Mouse (Mus musculus) MEL (cell line): ENCODE measurements around the gene Mybpc3. TPM values are rescaled to one million over a fixed set of nuclear protein-coding genes. Genes with fewer than 3 reads are reported as not detected.
A peak's percentile ranks its signal among the peaks of the same experiment; 100 is the strongest.

ENCODE experiments used
- DNase-seq: peaks from one replicate; pipeline ENCODE4 v3.0.0; 2011; ENCODE audit warnings: low read depth, low spot score
- H3K27ac ChIP-seq: 2 replicates; pipeline ENCODE4 v1.5.1; 2012; ENCODE audit warnings: low read depth, mild to moderate bottlenecking, control low read depth, low read length, moderate library complexity; ENCODE audit not compliant: control insufficient read depth
- H3K27me3 ChIP-seq, 2 experiments: fragments of 150-350 bp in 1 of 2; sonication (generic) in 1 of 2; 2 replicates each; pipeline ENCODE4 v1.6.1; 2012; ENCODE audit warnings: low read length in 2 of 2, mild to moderate bottlenecking in 2 of 2, improper control_type of control experiment in 1 of 2, moderate library complexity in 1 of 2; ENCODE audit not compliant: insufficient read depth in 2 of 2, control insufficient read depth in 1 of 2
- H3K36me3 ChIP-seq, 2 experiments: 2 replicates each; pipeline ENCODE4 v1.6.1; 2012 to 2014; ENCODE audit warnings: low read length in 2 of 2, improper control_type of control experiment in 1 of 2, inconsistent platforms in 1 of 2, mild to moderate bottlenecking in 1 of 2; ENCODE audit not compliant: insufficient read depth in 2 of 2, control insufficient read depth in 1 of 2
- H3K4me1 ChIP-seq, 2 experiments: fragments of 150-350 bp in 1 of 2; sonication (generic) in 1 of 2; 2 replicates each; pipeline ENCODE4 v1.6.1; 2012; ENCODE audit warnings: low read length in 2 of 2, improper control_type of control experiment in 1 of 2, mild to moderate bottlenecking in 1 of 2; ENCODE audit not compliant: insufficient read depth in 2 of 2, control insufficient read depth in 1 of 2
- H3K4me3 ChIP-seq, 2 experiments: fragments of 150-350 bp in 1 of 2; sonication (generic) in 1 of 2; 2 replicates each; pipeline ENCODE4 v1.5.1; 2012; ENCODE audit warnings: low read depth in 2 of 2, low read length in 2 of 2, mild to moderate bottlenecking in 2 of 2, moderate library complexity in 2 of 2, control low read depth in 1 of 2, improper control_type of control experiment in 1 of 2; ENCODE audit not compliant: control insufficient read depth in 1 of 2, insufficient read depth in 1 of 2
- H3K79me2 ChIP-seq: 2 replicates; pipeline ENCODE4 v1.6.1; 2012; ENCODE audit warnings: mild to moderate bottlenecking, low read length, moderate library complexity; ENCODE audit not compliant: control insufficient read depth, poor library complexity, insufficient read depth
- H3K9ac ChIP-seq: 2 replicates; pipeline ENCODE4 v1.6.1; 2012; ENCODE audit warnings: low read depth, mild to moderate bottlenecking, control low read depth, low read length, moderate library complexity; ENCODE audit not compliant: control insufficient read depth, poor library complexity, severe bottlenecking
- H3K9me3 ChIP-seq: fragments of 150-350 bp; sonication (generic); replicated peaks from 2 replicates; pipeline ENCODE4 v1.6.1; 2012; ENCODE audit warnings: mild to moderate bottlenecking, low read length, improper control_type of control experiment, moderate library complexity; ENCODE audit not compliant: insufficient read depth
- CHD2 ChIP-seq: IDR thresholded peaks from 2 replicates; pipeline ENCODE4 v1.6.1; 2011; ENCODE audit warnings: low read length, improper control_type of control experiment
- CTCF ChIP-seq, 3 experiments: IDR thresholded peaks in 2 of 3; conservative IDR thresholded peaks in 1 of 3; 2 replicates each; pipeline ENCODE4 v1.5.1; 2011 to 2012; ENCODE audit warnings: low read length in 3 of 3, low read depth in 2 of 3, mild to moderate bottlenecking in 2 of 3, improper control_type of control experiment in 1 of 3, inconsistent platforms in 1 of 3, mixed read lengths in 1 of 3, moderate library complexity in 1 of 3; ENCODE audit not compliant: control insufficient read depth in 1 of 3, insufficient read depth in 1 of 3, poor library complexity in 1 of 3, severe bottlenecking in 1 of 3
- EP300 ChIP-seq, 2 experiments: IDR thresholded peaks; 2 replicates each; pipeline ENCODE4 v1.6.1; 2011; ENCODE audit warnings: improper control_type of control experiment in 2 of 2, low read length in 2 of 2, low read depth in 1 of 2, mild to moderate bottlenecking in 1 of 2
- ETS1 ChIP-seq: IDR thresholded peaks from 2 replicates; pipeline ENCODE4 v1.6.1; 2012; ENCODE audit warnings: low read depth, mild to moderate bottlenecking, inconsistent platforms, low read length, improper control_type of control experiment, moderate library complexity
- GATA1 ChIP-seq: IDR thresholded peaks from 2 replicates; pipeline ENCODE4 v1.6.1; 2011; ENCODE audit warnings: low read depth, low read length, improper control_type of control experiment
- MAX ChIP-seq: IDR thresholded peaks from 2 replicates; pipeline ENCODE4 v1.6.1; 2011; ENCODE audit warnings: low read length, improper control_type of control experiment
- MYC ChIP-seq: IDR thresholded peaks from 2 replicates; pipeline ENCODE4 v1.6.1; 2011; ENCODE audit warnings: low read depth, mild to moderate bottlenecking, low read length, improper control_type of control experiment, moderate library complexity
- NELFE ChIP-seq: IDR thresholded peaks from 2 replicates; pipeline ENCODE4 v1.6.1; 2011; ENCODE audit warnings: low read depth, low read length, improper control_type of control experiment
- POLR2AphosphoS5 ChIP-seq: IDR thresholded peaks from 2 replicates; pipeline ENCODE4 v1.6.1; 2012; ENCODE audit warnings: low read depth, borderline replicate concordance, mild to moderate bottlenecking, inconsistent platforms, low read length, moderate library complexity, mixed read lengths
- RAD21 ChIP-seq: IDR thresholded peaks from 2 replicates; pipeline ENCODE4 v1.6.1; 2011; ENCODE audit warnings: mild to moderate bottlenecking, low read depth, low read length, improper control_type of control experiment
- RCOR1 ChIP-seq: IDR thresholded peaks from 2 replicates; pipeline ENCODE4 v1.6.1; 2012; ENCODE audit warnings: low read depth, mild to moderate bottlenecking, inconsistent platforms, low read length, improper control_type of control experiment
- SMC3 ChIP-seq: IDR thresholded peaks from 2 replicates; pipeline ENCODE4 v1.6.1; 2011; ENCODE audit warnings: low read depth, low read length, improper control_type of control experiment
- TCF12 ChIP-seq: IDR thresholded peaks from 2 replicates; pipeline ENCODE4 v1.6.1; 2014; ENCODE audit warnings: low read depth, mild to moderate bottlenecking, inconsistent platforms, low read length, improper control_type of control experiment, moderate library complexity
- UBTF ChIP-seq: IDR thresholded peaks from 2 replicates; pipeline ENCODE4 v1.6.1; 2012; ENCODE audit warnings: low read depth, mild to moderate bottlenecking, inconsistent platforms, low read length, improper control_type of control experiment, moderate library complexity, borderline replicate concordance; ENCODE audit not compliant: insufficient read depth
- USF1 ChIP-seq: IDR thresholded peaks from 2 replicates; pipeline ENCODE4 v1.6.1; 2014; ENCODE audit warnings: low read depth, mild to moderate bottlenecking, inconsistent platforms, low read length, improper control_type of control experiment, moderate library complexity
- USF2 ChIP-seq, 2 experiments: IDR thresholded peaks; 2 replicates each; pipeline ENCODE4 v1.6.1; 2011 to 2012; ENCODE audit warnings: improper control_type of control experiment in 2 of 2, low read length in 2 of 2, borderline replicate concordance in 1 of 2, inconsistent platforms in 1 of 2, low read depth in 1 of 2, mild to moderate bottlenecking in 1 of 2; ENCODE audit not compliant: insufficient read depth in 1 of 2
- ZC3H11A ChIP-seq: IDR thresholded peaks from 2 replicates; pipeline ENCODE4 v1.6.1; 2012; ENCODE audit warnings: low read depth, mild to moderate bottlenecking, inconsistent platforms, low read length, improper control_type of control experiment
- ZKSCAN1 ChIP-seq: IDR thresholded peaks from 2 replicates; pipeline ENCODE4 v1.6.1; 2012; ENCODE audit warnings: low read depth, mild to moderate bottlenecking, inconsistent platforms, low read length, improper control_type of control experiment, moderate library complexity
- ZMIZ1 ChIP-seq: IDR thresholded peaks from 2 replicates; pipeline ENCODE4 v1.6.1; 2012; ENCODE audit warnings: low read depth, mild to moderate bottlenecking, inconsistent platforms, low read length, improper control_type of control experiment, moderate library complexity
- polyA plus RNA-seq, 2 experiments: library from polyadenylated mRNA; stranded (reverse) in 1 of 2; unstranded in 1 of 2; fragments of >175 nt in 1 of 2; fragments of >200 nt in 1 of 2; gene quantifications; 2 replicates each; pipeline versions ENCODE4 v1.2.1 to v1.2.4; 2012; ENCODE audit warnings: low replicate concordance in 2 of 2, low read depth in 1 of 2; ENCODE audit not compliant: insufficient read length in 2 of 2, insufficient read depth in 1 of 2, missing spikeins in 1 of 2
- total RNA-seq: library from RNA; depleted of rRNA; stranded (reverse); fragments of 300-350 nt; gene quantifications from 2 replicates; pipeline ENCODE4 v1.2.3, GENCODE M21; 2012

The Mybpc3 gene
- total and polyA plus RNA-seq, 3 experiments = 0.19 to 0.50 TPM; not detected in 1

DNA sequence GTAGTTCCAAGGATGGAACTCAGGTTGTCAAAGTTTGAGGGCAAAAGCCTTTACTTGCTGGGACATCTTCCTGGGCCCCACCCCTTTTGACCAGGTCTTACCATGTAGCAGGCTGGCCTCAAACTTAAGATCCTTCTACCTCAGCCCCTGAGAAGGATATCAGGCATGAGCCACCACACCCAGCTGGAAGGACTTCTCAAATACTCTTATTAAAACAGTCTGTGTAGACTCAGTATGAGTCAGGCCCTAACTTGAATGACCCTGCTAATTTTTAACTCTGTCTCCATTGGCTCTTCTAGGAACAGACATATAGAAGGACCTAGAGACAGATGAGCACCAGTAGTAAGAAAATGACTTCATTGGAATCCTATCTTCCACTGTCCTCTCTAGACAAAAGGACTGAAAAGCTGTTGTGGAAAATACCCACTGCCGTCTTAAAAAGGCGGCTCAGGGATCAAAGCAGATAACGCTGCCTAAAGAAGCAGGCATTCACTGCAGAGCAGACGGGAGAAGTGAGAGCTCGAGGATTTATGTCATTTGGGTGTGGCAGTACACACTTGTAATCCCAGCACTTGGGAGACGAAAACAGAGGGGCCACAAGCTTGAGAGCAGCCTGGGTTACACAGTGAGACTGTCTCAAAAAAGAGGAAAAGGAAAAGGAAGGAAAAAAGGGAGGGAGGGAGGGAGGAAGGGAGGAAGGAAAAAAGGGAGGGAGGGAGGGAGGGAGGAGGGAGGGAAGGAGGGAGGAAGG lies 39.2 kb downstream of the Mybpc3 start (continued):
- no peak for TF ChIP-seq USF2 (IDR thresholded peaks at IDR 0.05; ENCODE audit: borderline replicate concordance in 1 of 2, insufficient read depth in 1 of 2, low read depth in 1 of 2, low read length in 2 of 2)
- TF ChIP-seq, all 39 proteins: peak for 0

DNA sequence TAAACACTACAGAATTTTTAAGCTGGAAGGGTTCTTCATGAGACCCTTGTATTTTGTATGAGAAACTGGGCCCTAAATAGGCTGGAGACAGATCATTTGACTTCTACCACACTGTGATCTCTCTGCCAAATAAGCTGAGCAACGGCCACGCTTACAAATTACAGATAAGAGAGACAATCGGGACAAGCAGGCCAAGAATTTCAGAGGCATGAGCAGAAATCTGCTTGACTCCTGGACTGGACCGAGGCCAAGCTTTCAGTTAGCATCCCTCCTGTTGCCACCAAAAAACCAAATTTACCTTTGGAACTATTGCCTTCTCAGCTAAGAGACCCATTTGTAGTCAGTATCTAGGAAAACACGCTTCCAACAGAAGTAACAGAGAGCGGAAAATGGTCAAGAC lies 42.6 kb downstream of the Mybpc3 start:
- H3K4me3 ChIP-seq = no peak overlapping the region
- H3K27ac ChIP-seq = no peak overlapping the region
- H3K27me3 ChIP-seq = no peaks in the 10 kb centered on the region
- H3K36me3 ChIP-seq = peaks cover 9 to 38% of the 10 kb centered on the region in 2 experiments
- peaks cover 13 to 27% of the 10 kb centered on the region in 2 experiments for H3K4me1 ChIP-seq
- TF ChIP-seq RCOR1 (peak; percentile 65), RAD21 (no peak), EP300 (IDR thresholded peaks at IDR 0.05; ENCODE audit: low read depth in 1 of 2, low read length in 2 of 2) (0 out of 4 replicates have a peak, but pooled peaks of 1 of the 2 experiments have one; percentile 33)
- no peak for DNase-seq
- no peak overlapping the region for H3K9ac ChIP-seq
- H3K9me3 ChIP-seq = no peaks in the 10 kb centered on the region
- no peaks in the 10 kb centered on the region for H3K79me2 ChIP-seq

DNA sequence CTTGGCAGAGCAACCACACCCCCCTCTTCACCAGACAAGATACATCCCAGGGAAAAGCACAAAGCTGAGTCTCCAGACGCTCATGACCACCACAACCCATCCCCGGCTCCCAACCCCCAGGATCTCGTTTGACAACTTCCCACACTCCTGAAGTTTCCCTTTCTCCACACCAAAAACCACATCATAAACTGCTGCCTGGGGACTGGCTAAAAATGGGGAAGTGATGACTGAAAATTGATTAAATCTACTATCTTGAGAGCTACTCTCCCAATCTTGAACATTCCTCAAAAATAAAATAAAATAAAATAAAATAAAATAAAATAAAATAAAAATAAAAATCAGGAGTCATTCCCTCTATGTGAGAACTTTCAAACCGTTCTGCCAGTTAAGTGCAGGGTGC lies 45.0 kb downstream of the Mybpc3 start:
- no peak for DNase-seq
- no peaks in the 10 kb centered on the region for H3K79me2 ChIP-seq
- no peak overlapping the region for H3K9ac ChIP-seq
- peaks cover 15 to 37% of the 10 kb centered on the region in 2 experiments for H3K4me1 ChIP-seq
- TF ChIP-seq EP300 (IDR thresholded peaks at IDR 0.05; ENCODE audit: low read depth in 1 of 2, low read length in 2 of 2) (peak; percentile 20 to 51; a peak in 3 of 4 replicates), TCF12 (no peak), ZMIZ1 (no peak), GATA1 (peak; percentile 63), RCOR1 (peak; percentile 56; the same call in 1 of the 2 replicates), ETS1 (0 out of 2 replicates have a peak, but pooled peaks have one; percentile 36)
- TF ChIP-seq, all 39 proteins: peak for 4
- no peaks in the 10 kb centered on the region for H3K9me3 ChIP-seq
- H3K27me3 ChIP-seq = no peaks in the 10 kb centered on the region
- H3K27ac ChIP-seq = no peak overlapping the region
- peaks cover 5 to 44% of the 10 kb centered on the region in 2 experiments for H3K36me3 ChIP-seq
- H3K4me3 ChIP-seq = no peak overlapping the region

DNA sequence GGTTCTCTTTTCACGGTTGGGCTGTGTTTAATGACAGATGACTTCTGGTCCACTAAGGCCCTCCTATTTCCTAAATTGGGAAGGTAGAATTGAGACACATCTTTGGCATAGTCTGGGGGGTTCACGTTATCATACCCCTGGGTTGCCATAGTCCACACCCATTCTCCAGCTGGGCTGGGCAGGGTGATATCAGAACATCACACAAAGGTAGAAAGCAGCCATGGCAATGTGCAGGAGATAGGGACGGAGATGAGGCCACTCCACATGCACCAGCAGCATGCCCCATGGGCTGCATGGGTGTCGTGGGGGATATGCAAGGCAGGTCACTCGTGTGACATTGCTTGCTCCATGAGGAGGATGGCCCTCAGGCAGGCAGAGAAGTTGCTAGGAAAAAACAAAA lies 45.6 kb downstream of the Mybpc3 start:
- no peaks in the 10 kb centered on the region for H3K79me2 ChIP-seq
- H3K36me3 ChIP-seq = peaks cover 3 to 47% of the 10 kb centered on the region in 2 experiments; a peak in 3 of 4 replicates
- H3K9me3 ChIP-seq = no peaks in the 10 kb centered on the region
- no peak for TF ChIP-seq CHD2
- TF ChIP-seq UBTF = no peak
- no peak for TF ChIP-seq POLR2AphosphoS5
- TF ChIP-seq USF1 = no peak
- no peak for TF ChIP-seq SMC3
- TF ChIP-seq CTCF (IDR thresholded peaks at IDR 0.05 in 2 of 3, conservative IDR thresholded peaks at IDR 0.05 in 1 of 3; ENCODE audit: control insufficient read depth in 1 of 3, insufficient read depth in 1 of 3, low read depth in 2 of 3, low read length in 3 of 3, poor library complexity in 1 of 3, severe bottlenecking in 1 of 3) = no peak
- TF ChIP-seq MYC = no peak
- TF ChIP-seq NELFE = no peak
- no peak for TF ChIP-seq ETS1
- TF ChIP-seq EP300 (IDR thresholded peaks at IDR 0.05; ENCODE audit: low read depth in 1 of 2, low read length in 2 of 2) = no peak
- TF ChIP-seq MAX = no peak
- no peak for TF ChIP-seq ZC3H11A
- TF ChIP-seq ZKSCAN1 = no peak
- no peak overlapping the region for H3K9ac ChIP-seq
- no peaks in the 10 kb centered on the region for H3K27me3 ChIP-seq
- DNase-seq = no peak
- H3K4me1 ChIP-seq = peaks cover 15 to 38% of the 10 kb centered on the region in 2 experiments
- H3K4me3 ChIP-seq = no peak overlapping the region
- 0 out of 2 replicates have a peak overlapping the region, but pooled peaks have one; percentile 16 for H3K27ac ChIP-seq
